Comparison of ENCODE assay signal across 7 mouse cellular contexts in the genomic region with DNA sequence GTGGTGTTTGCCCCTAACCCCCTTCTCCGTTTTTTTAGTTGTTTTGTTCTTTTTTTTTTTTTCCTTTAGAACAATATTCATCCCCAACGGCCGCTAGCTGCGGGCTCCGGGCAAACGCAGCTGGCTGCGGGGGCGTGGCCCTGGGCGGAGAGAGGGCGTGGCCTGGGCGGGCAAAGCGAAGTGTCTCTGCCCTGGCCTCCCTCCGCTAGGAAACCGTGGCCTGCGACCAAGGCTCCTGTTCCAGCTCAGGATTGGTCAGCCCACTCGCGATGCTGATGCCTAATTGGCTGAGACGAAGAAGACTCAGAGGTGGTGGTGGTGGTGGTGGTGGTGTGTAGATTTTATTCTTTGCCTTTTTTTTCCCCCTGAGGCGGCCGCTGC. TPM values are rescaled to one million over a fixed set of nuclear protein-coding genes. Genes with fewer than 3 reads are reported as not detected.
DNase-seq lines count a peak whose midpoint lies in the region; ATAC-seq lines count a peak whose summit lies in the region.

A gene (minus strand): TSS at position 141 of the 381 bp plus-strand sequence.

- H3K27me3 ChIP-seq in embryonic facial prominence, embryonic 10.5 days (replicated peaks; ENCODE audit: low read depth, poor library complexity, severe bottlenecking): peaks cover 70% of the 10 kb centered on the region
- H3K27me3 ChIP-seq in limb, embryonic 10.5 days (ENCODE audit: low read depth, poor library complexity, severe bottlenecking): peaks cover 53% of the 10 kb centered on the region
- H3K27me3 ChIP-seq in midbrain, embryonic 13.5 days: peaks cover 20% of the 10 kb centered on the region

- H3K4me3 ChIP-seq in embryonic facial prominence, embryonic 10.5 days: peak within 1 kb of the TSS; percentile 65
- H3K4me3 ChIP-seq in limb, embryonic 10.5 days: peak within 1 kb of the TSS; percentile 59
- H3K4me3 ChIP-seq in midbrain, embryonic 13.5 days (replicated peaks): peak within 1 kb of the TSS; percentile 51

- under 1% methylated on average over 20 of the region's 20 CpGs for WGBS in embryonic facial prominence, embryonic 10.5 days
- WGBS in limb, embryonic 10.5 days: under 1% methylated on average over 20 of the region's 20 CpGs
- under 1% methylated on average over 20 of the region's 20 CpGs for WGBS in midbrain, embryonic 13.5 days

- H3K4me1 ChIP-seq in embryonic facial prominence, embryonic 10.5 days: peaks cover 71% of the 10 kb centered on the region
- peaks cover 80% of the 10 kb centered on the region for H3K4me1 ChIP-seq in limb, embryonic 10.5 days
- H3K4me1 ChIP-seq in midbrain, embryonic 13.5 days (replicated peaks): peaks cover 92% of the 10 kb centered on the region

- DNase-seq in adrenal gland, postnatal 10 days: peak; percentile 99
- peak; percentile 96 for DNase-seq in embryonic facial prominence, embryonic 10.5 days (ENCODE audit: low spot score)
- DNase-seq in kidney, adult 11 months: peak; percentile 86
- peak; percentile 97 for DNase-seq in limb, embryonic 10.5 days (ENCODE audit: low spot score)
- peak; percentile 90 to 97 for DNase-seq in spleen, adult 18-20 months

- ATAC-seq in granulocyte monocyte progenitor cell, adult 5-6 weeks (replicated peaks; ENCODE audit: poor library complexity, severe bottlenecking): peak; percentile 93
- peak; percentile 87 for ATAC-seq in midbrain, embryonic 13.5 days

- peak within 1 kb of the TSS; percentile 93 for H3K4me2 ChIP-seq in midbrain, embryonic 13.5 days (replicated peaks)

- H3K36me3 ChIP-seq in embryonic facial prominence, embryonic 10.5 days (replicated peaks): no peaks in the 10 kb centered on the region
- H3K36me3 ChIP-seq in limb, embryonic 10.5 days: no peaks in the 10 kb centered on the region
- H3K36me3 ChIP-seq in midbrain, embryonic 13.5 days: no peaks in the 10 kb centered on the region

- H3K9me3 ChIP-seq in embryonic facial prominence, embryonic 10.5 days: no peaks in the 10 kb centered on the region
- no peaks in the 10 kb centered on the region for H3K9me3 ChIP-seq in limb, embryonic 10.5 days (replicated peaks)
- H3K9me3 ChIP-seq in midbrain, embryonic 13.5 days: no peaks in the 10 kb centered on the region

- H3K27ac ChIP-seq in embryonic facial prominence, embryonic 10.5 days (replicated peaks): peak within 1 kb of the TSS; percentile 64
- H3K27ac ChIP-seq in limb, embryonic 10.5 days: peak within 1 kb of the TSS; percentile 73
- peak within 1 kb of the TSS; percentile 67 for H3K27ac ChIP-seq in midbrain, embryonic 13.5 days

- peak within 1 kb of the TSS; percentile 67 for H3K9ac ChIP-seq in midbrain, embryonic 13.5 days (replicated peaks)

RNA-seq across cellular contexts. Expression of the gene that starts here (rescaled TPM):
- total RNA-seq in adrenal gland, postnatal 10 days (2021): 10 to 100 TPM; 70.8 to 71.5 TPM
- polyA plus RNA-seq in embryonic facial prominence, embryonic 10.5 days (2016; fragmentation: Nextera tagmentation; extraction: Ambion mirVana): 8.4 and 8.5 TPM in 2 replicates
- total RNA-seq in granulocyte monocyte progenitor cell, adult 5-6 weeks (2014; fragmentation: Nextera tagmentation): 52.2 and 56.9 TPM in 2 replicates
- 76.8 and 81.2 TPM in 2 replicates for total RNA-seq in granulocyte monocyte progenitor cell, adult 5-6 weeks (2017)
- polyA plus RNA-seq in limb, embryonic 10.5 days (2016; fragmentation: Nextera tagmentation; extraction: Ambion mirVana): 8.1 and 8.3 TPM in 2 replicates
- 15.6 and 16.0 TPM in 2 replicates for polyA plus RNA-seq in midbrain, embryonic 13.5 days (2015; fragmentation: Nextera tagmentation; extraction: Ambion mirVana)

Comparison
In these comparisons a context has a peak if more than half of its experiments do, and no peak if none do; other contexts are left out.
1. Peak in every context shown above with its lines: DNase-seq, ATAC-seq, H3K4me3 ChIP-seq and H3K27ac ChIP-seq.